Mouse (Mus musculus): ENCODE results near the gene Svbp.

Gene Svbp

GRCm38 (mm10) chr4:119194909-119195581, at the start of gene Svbp:
Gene Svbp (plus strand): TSS chr4:119195306.
- peak; percentile 98 for DNase-seq (ENCODE audit: inconsistent ontology term)

- DNase-seq (ENCODE audit: inconsistent ontology term) = peak; percentile 94
Measured at GRCm38 (mm10) chr4:119146816-119147215, 48.3 kb upstream of the Svbp start.

GRCm38 (mm10) chr4:119147347-119147746, 47.8 kb upstream of the Svbp start:
- no peak for DNase-seq (ENCODE audit: inconsistent ontology term)

DNA sequence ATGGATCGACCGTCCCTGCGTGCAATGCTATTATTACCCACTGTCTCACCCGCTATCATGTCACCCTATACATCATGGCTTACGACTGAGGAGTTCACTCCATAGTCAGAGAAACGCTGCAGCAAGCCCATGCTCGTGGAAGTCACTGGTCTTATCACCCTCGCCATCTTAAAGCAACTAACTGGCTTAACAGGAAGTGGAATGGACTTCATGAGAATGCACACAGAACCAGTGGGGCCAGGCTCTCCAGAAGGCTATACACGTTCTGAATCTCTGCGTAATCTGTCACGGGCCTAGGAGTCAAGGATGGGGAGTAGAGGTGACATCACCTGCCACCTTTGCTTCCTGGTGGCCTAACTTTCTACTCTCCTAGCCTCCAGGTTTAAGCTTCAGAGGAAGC, 46.4 kb upstream of the Svbp start:
- DNase-seq (ENCODE audit: inconsistent ontology term) = no peak

- DNase-seq (ENCODE audit: inconsistent ontology term) = no peak
Measured at GRCm38 (mm10) chr4:119157186-119157585, 37.9 kb upstream of the Svbp start.

DNA sequence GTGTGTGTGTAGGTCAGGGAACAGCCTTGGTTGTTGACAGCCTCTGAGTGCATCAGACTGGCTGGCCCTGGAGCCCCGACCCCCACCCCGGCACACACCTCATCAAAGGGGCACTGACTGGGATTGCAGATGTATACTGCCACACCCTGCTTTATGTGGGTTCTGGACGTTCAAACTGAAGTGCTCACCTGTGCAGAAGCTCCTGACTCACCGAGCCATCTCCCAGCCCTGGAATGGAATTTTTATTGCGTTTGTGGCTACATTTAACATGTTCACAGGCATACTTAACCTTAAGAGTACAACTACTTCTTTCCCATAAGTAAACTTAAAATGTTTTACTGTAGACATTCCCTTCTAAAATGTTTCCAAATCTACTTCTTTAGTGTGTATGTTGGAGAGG, 37.2 kb upstream of the Svbp start:
- no peak for DNase-seq (ENCODE audit: inconsistent ontology term)

DNA sequence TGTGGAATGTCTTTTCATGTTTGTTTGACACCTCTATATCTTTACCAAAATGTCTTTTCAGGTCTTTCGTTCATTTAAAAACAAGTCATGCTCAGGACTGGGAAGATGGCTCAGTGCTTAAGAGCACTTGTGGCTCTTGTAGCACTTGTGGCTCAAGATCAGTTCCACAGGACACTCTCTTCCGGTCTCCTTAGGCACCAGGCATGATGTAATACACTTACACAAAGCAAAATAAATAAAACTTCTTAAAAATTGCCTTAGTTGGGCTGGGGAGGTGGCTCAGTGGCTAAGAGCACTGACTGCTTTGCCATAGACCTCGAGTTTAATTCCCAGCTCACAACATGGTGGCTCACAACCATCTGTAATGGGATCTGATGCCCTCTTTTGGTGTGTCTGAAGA, 33.7 kb upstream of the Svbp start:
- DNase-seq (ENCODE audit: inconsistent ontology term) = no peak

GRCm38 (mm10) chr4:119162990-119163389, 32.1 kb upstream of the Svbp start:
- no peak for DNase-seq (ENCODE audit: inconsistent ontology term)

GRCm38 (mm10) chr4:119165916-119166315, 29.2 kb upstream of the Svbp start:
- DNase-seq (ENCODE audit: inconsistent ontology term) = no peak

- DNase-seq (ENCODE audit: inconsistent ontology term) = no peak
Measured at GRCm38 (mm10) chr4:119167068-119167467, 28.0 kb upstream of the Svbp start.

DNA sequence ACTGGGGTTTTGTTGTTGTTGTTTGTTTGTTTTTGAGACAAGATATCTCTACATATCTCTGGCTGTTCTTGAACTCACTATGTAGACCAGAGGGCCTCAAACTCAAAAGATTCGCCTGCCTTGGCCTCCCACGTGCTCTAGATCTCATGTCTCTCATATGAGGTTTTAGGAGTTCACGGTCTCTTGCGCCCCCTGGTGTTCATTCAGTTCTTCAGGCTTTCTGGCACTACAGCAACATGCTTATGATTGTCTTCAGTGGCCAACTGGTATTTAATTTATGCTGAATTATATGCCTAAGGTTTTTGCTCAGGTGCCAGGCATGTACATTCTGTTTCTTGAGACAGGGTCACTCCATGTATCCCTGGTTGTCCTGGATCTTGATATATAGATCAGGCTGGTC, 27.4 kb upstream of the Svbp start:
- DNase-seq (ENCODE audit: inconsistent ontology term) = peak; percentile 66

DNA sequence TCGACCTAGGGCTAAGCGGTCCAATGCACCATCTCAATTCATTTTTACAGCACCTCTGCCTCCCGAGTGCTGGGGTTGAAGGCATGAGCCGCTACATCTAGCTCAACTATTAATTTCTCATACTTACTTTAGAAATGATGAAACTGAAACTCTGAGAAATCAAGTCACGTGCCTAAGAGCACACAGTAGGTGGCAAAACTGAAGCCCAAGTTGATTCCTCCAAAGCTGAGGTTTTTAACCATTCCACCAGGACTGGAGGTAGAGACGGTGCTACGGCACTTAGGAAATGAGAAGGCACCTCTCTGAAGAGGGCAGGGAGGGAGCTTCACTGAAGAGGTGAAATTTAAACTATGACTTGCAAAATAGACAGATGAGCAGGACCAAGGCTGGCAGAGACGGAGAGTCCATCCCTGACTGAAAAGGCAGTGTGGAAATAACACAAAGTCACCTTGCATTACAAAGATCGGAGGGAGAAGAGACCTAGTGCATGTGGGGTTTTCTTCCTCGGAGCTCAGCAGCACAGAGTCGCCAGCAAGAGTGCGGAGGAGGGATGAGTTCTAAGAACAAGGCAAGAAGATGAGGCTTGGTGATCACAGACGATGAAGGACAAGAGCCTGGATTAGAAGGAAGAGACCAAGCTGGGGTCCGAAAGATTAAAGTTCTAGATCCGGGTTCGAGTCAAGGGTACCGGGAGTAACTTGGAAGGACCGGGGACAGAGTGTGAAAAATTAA, 22.0 kb upstream of the Svbp start:
- no peak for DNase-seq (ENCODE audit: inconsistent ontology term)

DNA sequence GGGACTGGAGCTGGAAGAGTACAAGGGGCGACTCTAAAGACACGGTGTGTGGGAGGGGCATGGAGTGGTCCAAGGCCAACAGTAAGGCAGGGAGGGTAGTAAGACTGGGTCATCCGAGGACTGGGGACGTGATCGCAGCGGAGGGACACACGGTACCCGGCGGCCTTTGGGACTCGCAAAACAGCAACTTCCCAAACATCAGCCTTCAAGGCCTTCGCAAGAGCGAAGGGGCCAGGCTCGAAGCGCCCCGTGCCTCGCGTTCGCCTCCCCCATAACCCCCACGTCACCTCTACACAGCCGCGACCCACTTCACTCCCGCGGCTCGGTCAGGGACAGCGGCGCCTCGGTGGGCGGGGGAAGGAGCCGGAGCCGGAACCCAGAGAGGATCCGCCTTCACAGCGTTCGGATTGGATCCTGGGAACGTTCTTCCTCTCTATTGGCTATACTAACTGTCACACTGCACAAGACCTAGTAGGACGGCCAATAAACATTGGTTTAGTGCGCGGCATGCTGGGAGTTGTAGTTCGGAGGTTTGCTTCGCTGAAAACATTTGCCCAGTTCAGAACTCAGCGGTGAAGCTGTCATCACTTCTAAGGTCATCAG, 21.2 kb upstream of the Svbp start, which contains the start of gene Zfp691:
Gene Zfp691 (minus strand): TSS at position 345 of the 603 bp plus-strand sequence.
- peak; percentile 97 for DNase-seq (ENCODE audit: inconsistent ontology term)

GRCm38 (mm10) chr4:119177702-119178101, 17.4 kb upstream of the Svbp start:
- no peak for DNase-seq (ENCODE audit: inconsistent ontology term)

DNA sequence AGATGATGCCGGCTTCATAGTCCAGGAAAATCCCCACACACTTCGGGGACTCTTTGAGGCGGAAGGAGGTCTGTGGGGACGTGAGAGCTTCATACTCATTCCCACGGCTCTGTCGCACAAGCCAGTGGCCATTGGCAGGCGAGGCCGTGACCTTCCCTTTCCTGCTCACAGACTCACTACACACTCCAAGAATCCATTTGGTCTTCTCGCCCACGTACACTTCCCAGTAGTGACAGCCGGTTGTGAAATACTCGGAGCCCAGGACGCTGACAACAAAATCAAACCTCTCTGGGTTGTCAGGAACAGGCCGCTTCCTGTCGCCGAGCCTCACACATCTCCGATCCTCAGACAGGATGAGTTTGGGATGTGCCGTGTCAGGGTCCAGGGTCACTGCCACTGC, 16.8 kb upstream of the Svbp start:
- DNase-seq (ENCODE audit: inconsistent ontology term) = no peak

- no peak for DNase-seq (ENCODE audit: inconsistent ontology term)
Measured at GRCm38 (mm10) chr4:119180133-119180707, 14.9 kb upstream of the Svbp start.

GRCm38 (mm10) chr4:119181456-119181855, 13.7 kb upstream of the Svbp start:
- DNase-seq (ENCODE audit: inconsistent ontology term) = no peak

- no peak for DNase-seq (ENCODE audit: inconsistent ontology term)
Measured at GRCm38 (mm10) chr4:119183525-119183924, 11.6 kb upstream of the Svbp start.

DNA sequence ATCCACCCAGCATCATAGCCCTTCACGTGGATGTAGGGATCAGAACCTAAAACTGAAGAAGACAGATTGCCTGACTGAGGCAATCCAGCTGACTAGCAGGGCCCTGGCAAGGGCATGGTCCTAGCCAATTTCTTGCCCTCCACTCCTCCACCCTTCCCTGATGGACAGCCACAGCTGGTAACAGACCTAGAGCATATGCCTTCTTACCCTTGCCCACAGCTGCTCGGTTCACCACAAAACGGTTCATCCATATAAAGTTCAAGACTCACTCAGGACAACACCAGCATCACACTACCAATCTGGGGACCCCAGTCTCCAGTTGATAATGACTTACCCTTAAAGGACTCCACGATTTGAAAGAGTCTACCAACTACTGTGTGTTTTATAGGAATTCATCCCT, 9.3 kb upstream of the Svbp start:
- no peak for DNase-seq (ENCODE audit: inconsistent ontology term)

DNA sequence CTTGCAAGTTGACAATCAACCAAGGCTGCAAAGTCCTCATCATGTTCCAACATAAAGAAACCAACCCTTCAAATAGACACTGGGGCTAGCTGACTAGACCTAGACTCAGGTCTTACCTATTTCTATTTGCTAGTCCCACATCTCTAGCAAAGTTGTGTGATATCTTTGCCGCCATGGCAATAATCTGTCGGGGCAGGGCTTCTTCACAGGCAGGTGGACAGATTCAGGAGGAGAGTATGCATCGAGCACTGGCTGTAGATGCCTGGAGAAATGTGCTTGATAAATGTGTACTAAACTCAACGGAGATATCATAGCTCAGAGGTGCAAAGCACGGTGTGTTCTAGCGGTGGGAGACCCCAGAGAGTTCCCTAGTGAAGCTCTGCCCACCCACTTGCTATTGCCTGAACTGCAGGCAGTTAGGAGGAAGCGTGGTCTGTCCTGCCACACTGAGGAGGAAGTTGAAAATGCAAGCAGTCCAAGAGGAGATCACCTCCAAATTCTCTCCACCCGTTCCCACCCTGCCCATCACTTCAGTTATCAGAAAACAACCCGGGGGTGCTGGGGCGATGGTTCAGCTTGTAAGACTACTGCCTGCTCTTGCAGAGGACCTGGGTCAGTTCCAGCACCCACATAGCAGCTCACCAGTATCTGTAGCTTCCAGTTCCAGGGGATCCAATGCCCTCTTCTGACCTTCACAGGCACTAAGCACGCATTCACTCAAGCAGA, 6.9 kb upstream of the Svbp start:
- DNase-seq (ENCODE audit: inconsistent ontology term) = no peak

DNA sequence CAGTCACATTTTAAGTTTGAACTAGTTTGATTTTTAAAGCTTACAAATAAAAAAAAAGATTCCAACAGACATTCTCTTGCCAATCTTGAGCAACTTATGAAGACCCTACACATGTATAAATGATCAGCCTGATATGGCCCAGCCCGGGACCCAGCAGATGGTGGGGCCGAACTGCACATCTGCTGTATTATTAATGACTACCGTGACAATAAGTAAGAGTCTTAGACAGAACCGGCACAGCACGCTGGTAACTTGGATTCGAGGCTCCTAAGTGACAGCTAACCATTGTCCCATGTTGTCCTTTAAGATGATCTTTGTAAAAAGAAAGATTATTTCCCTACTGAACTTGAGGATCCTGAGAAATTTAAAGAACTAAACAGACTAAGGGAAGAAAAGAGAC, 5.7 kb upstream of the Svbp start:
- no peak for DNase-seq (ENCODE audit: inconsistent ontology term)

DNA sequence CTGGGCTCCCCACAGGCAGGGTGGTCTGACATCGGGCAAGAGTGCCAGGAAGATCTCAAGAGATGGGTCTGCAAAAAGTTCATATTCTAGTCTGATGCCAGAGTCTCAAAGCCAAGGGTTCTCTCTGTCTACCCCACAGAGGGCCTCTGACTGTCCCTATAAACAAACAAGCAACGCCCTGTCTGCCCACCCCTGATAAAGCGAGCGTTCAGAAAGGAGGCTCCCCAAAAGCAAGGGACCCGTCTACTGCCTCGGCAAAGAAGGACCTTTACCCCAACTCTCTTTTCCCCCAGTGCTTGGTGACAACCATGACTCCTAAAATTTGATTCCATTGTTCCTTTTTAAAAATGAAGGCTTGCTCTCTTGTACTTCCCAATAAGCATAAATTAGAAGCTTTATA, 5.2 kb upstream of the Svbp start, which contains the start of gene Ermap:
Gene Ermap (minus strand): TSS at position 148 of the 400 bp plus-strand sequence.
- no peak for DNase-seq (ENCODE audit: inconsistent ontology term)
